Mouse (Mus musculus) bone marrow macrophage, adult 2 months (primary cell): ENCODE measurements around the gene Slc8a3.

ENCODE experiments used
- CTCF ChIP-seq: IDR thresholded peaks from 2 replicates; pipeline ENCODE4 v1.5.1; 2012; ENCODE audit warnings: low read depth, mild to moderate bottlenecking, low read length, moderate library complexity
- POLR2A ChIP-seq: IDR thresholded peaks from 2 replicates; pipeline ENCODE4 v1.6.1; 2012; ENCODE audit warnings: mild to moderate bottlenecking, low read depth, low read length, borderline replicate concordance

- no peak for TF ChIP-seq CTCF
- no peak for TF ChIP-seq POLR2A
Measured at GRCm38 (mm10) chr12:81227767-81228460, 105.1 kb downstream of the Slc8a3 start.
